Mouse (Mus musculus) CH12F3 (cell line): ENCODE measurements around the gene Hipk3.

Experiments
- in situ Hi-C: fragments of 300-500 bp; cut with MboI; formaldehyde crosslinking; loops from 2 replicates; pipeline ENCODE4 v1.14.3; 2020; ENCODE audit warnings: low sequenced_read_pairs

The Hipk3 gene

DNA sequence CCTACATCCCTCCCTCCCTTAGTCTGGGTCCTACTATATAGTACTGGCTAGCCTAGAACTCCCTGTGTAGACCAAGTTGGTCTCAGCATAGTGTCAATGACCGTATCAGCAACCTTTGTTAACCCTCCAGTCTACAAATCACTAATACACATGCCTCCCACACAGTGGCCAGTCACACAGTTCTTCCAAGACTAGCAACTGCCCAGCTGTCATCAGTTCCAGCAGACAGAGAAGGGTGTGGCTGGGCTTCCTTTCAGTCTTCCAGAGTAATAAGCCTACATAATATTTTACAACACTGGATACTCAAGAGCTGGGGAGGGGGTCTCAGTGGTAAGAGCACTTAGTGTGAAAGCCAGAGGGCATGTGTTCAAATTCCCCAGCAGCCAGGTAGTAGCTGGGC, 74.2 kb downstream of the Hipk3 start:
- in situ Hi-C loops: no loop called here

DNA sequence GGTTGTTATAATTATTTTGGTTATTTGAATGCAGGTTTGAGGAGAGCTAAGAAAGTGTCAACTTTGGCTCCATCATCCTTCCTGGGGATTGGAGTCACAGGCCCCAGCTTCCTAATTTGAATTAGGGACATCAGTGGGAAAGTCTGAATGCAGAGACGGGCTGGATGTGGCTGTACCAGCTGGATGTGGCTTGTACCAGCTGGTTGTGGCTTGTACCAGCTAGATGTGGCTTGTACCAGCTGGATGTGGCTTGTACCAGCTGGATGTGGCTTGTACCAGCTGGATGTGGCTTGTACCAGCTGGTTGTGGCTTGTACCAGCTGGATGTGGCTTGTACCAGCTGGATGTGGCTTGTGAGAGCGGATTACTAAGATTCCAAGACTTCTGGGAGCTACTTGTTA, 74.8 kb downstream of the Hipk3 start:
- in situ Hi-C loops: no loop called here

DNA sequence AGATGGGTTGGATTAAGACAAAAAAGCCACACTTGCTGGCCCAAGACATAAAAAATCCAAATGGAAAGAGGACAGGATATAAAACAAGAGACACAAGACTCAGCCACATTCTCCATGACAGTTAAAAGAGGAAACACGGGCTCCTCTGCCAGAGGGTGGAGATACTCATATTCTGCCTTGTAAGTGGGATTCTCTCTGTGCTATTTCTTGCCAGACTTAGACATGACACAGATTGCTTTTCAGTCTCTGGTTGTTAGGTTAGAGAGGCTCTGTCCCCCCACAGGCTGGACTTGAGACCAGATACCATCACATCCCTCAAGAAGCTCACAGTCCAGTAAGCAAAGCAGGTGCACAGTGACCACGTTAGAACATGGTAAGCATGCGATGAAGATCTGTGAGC, 81.2 kb downstream of the Hipk3 start:
- in situ Hi-C loops: no loop called here

DNA sequence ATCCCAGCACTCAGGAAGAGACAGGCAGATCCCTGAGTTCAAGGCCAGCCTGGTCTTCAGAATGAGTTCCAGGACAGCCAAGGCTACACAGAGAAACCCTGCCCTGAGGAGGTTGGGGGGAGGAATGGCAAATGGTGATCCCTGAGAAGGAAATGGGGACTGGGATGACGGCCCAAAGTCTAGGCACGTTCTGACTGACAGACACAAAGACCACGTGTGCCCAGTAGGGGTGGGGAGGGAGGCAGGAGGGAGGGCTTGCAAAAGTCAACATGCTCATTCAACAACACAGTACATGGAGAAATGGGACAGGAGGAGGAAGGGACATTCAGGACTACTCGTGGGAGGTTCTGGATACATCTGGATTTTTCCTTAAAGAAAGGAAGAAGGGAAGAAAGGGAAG, 81.8 kb downstream of the Hipk3 start:
- in situ Hi-C loops: no loop called here

DNA sequence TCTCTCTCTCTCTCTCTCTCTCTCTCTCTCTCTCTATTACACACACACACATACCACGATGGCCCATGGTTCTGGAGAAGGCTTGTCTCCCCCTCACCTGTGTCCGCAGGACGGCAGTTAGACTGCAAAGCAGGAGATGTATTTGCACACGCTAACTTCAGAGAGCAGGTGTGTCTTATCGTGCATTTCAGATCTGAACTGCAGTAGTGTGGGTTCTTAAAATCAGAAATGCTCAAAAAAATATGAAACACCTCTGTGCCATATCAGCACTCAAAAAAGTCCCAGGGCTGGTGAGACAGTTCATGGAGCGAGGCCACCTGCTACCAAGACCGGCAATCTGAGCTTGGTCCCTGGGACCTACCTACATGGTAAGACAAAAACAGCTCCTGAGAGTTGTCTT, 82.4 kb downstream of the Hipk3 start:
- in situ Hi-C loops: no loop called here

DNA sequence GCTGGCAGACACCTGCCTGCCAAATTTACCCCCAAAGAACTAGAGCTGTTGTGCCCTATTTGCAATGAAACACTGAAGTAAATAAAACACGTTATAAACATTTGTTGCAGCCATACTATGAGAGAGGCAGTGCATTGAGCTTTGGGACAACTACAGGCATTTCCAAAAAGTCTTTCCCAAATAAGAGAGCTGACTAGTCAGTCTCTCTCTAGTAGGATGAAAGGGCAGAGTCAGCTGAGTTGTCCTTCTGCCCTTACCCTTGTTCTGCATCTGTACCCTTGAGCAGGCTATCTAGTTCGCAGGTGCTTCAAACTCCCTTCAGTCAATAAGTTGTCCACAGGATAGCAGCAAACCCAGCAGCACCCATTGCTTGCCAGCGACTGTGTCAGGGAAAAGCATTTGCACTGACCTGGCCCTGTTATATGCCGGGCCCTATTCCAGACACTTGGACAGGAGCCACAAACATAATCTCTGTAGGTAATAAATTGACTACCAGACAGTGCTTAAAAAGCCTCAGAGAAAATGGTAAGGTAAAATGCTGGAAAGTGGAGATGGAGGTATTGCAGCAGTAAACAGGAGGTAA, 83.2 kb downstream of the Hipk3 start, which contains the start of gene D430041D05Rik:
TSS of gene D430041D05Rik (minus strand) at position 51 of the 583 bp plus-strand sequence.
- in situ Hi-C loops: no loop called here

DNA sequence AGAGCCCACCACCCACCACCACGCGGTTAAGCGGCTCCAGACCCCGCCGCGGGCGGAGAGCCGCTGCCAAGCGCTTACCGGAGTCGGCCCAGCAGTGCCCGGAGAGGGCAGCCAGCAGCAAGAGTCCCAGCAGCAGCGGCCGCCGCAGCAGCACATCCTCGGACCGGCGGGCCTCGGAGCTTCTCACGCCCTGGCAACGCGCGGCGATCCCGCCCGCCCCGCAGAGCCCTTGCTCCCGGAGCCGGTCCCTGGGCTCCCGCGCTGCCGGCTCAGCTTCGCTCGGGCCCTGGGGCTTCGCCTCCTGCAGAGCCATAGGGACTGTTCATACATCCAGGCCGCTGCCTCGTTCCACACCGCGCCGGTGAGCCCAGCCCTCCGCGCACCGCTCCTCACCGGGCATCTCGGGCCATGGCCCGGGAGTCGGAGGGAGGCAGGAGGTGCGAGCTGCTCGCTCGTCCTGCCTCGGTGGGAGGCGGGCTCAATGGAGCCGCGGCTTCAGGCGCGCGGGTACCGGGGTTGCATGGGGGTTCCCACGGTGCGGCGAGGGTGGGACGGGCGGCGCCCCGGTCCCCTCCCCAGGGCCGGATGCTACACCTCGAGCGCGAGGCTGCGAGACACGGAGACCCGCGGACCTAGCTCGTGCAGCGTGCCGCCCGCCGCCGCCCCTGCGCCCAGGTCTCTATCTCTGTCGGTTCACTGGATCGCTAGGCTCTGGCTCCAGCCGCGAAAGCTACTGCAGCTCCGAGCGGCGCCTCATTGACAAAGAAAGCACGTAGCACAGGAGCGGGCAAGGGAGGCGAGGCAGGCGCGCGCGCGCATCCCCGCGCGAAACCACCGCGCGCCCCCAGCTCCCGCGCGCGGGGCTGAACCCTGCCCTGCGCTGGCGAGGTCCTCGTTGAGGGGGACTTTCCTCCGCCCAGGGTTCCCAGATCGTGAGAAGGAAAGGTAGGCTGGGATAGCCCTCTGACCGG, 84.1 kb downstream of the Hipk3 start:
- in situ Hi-C loops: no loop called here

DNA sequence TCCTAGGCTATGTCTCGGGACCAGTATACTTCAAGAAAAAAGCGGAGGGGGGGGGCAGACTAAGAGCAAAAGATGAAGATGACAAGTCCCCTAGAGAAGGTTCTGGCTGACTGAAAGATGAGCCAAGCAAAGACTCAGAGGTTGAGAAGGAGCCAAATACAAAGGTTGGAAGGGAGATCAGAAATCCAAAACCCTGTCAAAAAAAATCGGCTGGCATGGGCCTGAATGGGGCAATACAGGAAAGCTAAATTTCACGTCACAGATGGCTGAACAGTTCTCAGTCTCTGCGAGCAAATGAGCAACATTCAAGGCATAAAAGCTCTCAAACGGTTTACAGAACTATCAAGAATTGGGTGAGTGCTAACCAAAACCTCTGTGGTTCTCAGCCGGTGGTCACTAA, 85.9 kb downstream of the Hipk3 start:
- in situ Hi-C loops: no loop called here

DNA sequence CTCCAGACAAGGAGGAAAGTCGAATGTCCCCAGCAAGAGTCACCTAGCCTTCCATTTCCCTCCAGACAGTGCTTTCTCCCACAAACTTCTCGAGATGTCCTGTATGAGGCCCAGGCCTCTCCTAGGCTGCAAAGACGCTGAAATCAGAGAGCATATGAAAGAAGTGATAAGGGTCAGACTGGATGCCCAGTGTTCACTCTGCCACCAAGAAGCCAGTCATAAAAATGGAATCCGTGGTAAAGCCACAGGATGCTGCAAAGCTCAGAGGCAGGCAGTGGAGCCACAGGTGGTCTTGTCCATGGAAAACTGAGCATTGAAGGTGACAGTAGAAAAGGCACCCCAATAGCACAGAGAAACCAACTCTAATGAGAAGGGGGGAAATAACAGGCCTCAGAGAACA, 86.3 kb downstream of the Hipk3 start:
- in situ Hi-C loops: no loop called here

DNA sequence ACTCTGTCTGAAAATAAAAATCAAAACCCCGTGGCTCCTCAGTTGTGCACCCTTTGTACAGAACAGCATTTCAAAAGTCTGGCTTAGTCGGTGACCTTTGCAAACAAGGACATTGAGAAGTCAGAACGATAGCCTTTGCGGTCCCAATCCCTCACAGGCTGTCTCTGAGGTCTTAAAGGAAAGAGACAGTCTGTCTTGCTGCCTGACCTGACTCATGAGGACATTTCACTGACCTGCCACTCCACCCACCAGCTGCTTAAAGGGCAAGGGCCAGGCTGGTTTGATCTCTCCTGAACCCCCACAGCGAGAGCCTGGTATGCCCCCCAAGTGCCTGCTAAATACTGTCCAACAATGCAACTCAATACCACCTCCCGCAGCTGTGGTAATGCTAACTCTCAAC, 90.2 kb downstream of the Hipk3 start:
- in situ Hi-C loops: no loop called here

DNA sequence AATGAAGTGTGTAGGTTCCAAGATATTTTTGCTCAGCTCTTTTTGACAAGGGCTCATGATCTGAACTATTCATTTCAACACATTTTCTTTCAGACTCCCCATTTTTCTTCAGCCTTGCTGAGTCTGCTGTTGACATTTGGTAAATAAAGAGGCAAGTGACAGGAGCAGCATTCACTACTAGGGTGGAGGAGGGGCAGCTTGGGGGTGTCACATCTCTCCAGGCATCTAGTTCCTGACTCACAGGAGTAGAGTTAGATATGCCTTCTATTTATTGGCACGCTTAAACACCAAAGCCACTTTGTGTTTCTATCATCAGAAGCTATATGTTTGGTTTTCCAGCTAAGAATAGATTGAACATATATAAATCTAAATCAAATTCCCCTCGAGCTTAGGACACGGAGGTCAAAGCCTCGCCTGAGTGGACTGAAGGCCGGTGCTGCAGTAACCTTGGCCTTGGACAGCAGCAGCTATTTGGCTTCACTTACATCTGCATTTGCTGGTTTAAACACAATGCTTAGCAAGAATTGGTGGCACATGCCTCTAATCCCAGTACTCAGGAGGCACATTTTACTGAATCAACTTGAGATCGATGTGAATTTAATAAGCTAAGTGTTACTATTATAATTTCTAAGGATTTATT, 95.5 kb downstream of the Hipk3 start:
- in situ Hi-C loops: no loop called here

DNA sequence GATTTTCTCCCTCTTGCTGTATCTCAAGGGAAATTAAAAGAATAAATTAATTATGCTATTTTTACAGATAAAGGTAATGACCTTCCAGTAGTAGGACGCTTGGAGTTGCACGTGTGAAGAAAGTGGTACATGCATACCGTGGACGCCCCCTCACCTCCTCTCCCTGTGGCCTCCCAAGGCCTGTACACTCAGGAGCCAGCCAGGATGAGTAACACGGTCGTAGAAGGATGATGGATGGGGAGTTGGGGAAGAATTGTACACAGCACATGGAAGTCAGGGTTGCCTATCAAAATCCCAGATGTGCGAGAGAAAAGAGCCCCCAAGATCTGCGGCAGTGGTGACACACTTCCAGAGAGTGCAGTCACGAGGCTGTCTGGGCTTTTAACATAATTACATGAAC, 98.3 kb downstream of the Hipk3 start:
- in situ Hi-C loops: no loop called here

DNA sequence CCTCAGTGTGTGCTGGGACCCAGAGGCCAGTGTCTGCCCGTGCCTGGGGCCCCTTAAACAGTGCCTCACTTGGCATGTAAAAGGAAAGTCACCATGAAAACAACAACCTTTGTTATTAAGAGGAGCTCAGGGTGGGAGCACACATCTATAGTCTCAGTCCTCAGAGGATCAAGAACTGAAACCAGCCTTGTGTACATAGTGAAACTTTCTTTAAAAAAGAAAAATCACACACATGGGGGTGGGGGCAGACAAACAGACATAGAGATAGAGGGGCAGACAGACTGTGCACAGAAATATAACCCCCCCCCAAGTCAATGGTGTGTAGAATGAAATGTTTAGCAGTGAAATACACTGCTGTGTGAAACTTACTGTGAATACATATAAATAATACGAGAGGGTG, 99.5 kb downstream of the Hipk3 start:
- in situ Hi-C loops: no loop called here

DNA sequence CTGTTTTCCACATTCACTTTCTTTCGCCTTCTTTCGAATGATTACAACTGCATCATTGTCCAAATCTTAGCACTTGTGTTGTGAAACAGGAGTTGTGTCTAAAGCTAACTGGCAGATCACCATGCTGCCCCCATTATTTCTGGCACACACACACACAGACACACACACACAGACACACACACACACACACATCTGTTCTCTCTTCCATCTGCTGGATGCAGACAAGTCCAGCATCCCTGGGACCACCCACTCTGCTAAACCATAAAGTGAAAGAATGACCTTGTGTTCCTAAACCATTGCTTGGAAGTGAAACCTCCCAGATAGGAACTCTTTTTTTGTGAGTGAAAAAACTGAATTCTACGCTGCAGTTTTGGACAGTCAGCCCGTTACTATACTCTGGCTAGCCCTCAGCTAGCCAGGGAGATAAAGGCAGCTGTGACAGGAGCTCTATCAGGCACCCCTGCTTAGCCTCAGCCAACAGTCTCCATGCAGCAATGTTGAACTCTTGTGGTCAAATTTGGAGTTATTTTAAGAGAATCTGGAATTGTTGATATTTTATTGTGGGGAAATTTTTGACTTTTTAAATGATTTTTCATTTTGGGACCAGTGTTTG, 101.4 kb downstream of the Hipk3 start:
- in situ Hi-C loops: no loop called here

DNA sequence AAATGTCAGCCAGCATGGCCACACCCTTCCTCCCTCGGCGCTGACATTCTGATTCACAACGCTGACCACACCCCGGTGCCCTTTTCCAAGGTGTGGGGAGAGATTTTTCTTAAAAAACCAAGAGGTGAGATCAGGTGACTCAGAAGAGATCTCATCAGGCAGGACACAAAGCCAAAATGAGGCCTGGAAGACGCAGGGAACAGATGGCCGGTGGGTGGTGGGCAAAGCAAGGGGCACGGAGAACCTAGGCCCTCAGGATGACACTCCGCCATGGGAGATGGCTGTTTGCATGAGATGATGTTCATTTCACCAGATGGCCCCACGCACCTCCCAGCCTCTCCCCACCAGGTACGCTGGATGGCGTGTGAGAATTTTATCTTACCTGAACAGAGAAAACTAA, 105.0 kb downstream of the Hipk3 start:
- in situ Hi-C loops: no loop called here

DNA sequence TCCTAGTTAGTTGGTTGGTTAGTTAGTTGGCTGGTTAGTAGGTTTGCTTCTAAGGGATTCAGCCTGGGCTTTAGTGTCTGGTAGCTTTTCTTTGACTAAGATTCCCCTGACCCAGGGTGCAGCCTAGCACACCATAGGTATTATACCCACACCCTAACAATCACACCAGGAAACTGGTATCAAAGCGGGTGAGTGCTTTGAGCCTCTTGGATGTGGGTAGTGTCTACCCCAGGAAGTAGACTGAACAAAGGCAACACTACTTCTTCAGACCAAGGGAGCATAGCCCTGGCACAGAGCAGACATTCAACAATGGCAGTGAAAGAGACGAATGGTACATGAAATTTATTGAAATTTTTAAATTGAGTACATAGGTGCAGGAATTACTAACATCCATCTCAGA, 108.3 kb downstream of the Hipk3 start:
- in situ Hi-C loops: no loop called here

DNA sequence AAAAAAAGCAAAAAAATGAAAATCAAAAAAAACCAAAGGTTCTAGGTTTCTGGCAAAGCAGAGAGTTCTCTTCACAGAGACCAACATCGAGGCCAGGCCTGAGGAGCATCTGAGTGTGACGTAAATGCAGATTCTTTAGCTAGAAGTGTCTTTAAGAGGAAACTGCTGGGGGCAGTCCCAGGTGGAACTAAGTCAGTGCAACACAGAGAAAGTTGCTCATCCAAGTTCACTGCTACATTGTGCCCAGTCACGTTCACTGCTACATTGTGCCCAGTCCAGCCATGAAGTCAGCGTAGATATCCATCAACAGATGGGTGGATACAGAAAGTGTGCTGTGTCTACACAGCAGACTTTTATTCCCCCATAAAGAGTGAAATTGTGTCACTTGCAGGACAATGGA, 110.7 kb downstream of the Hipk3 start:
- in situ Hi-C loops: no loop called here

DNA sequence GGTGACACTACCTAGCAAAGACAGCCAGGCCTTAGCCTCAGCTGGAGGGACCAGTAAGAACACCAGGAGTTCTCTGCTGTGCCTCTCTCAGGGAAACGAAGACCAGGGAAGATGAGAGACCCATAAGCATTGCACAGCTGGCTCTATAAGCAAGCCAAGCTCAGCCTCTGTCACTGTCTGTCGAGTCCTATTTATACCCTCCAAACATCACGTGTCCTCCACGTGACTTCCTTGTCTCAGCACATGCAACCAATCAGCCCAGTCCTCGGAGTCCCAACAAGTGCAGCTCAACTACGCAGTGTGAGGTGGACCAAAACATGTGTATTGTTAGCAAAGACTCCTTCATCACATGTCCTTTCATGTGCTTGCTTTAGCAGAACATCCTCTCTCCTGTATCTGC, 111.4 kb downstream of the Hipk3 start:
- in situ Hi-C loops: no loop called here

DNA sequence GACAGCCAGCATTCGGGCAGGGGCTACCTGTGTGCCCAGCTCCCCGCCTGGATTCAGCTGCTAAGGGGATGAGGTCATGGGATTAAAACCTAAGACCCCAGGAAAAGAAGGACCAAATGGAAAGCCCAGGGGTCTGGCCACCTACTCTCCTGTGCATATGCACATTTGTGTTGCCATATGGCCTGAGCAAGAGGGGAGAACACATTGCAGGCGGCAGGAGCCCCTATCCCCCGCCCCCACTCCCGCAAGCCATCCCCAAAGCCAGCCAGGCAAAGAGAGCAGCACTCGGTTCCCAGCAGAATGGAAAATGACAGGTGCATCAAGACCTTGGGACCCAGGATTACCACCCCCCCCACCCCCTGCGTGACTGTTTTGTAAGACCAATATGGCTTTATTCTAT, 114.9 kb downstream of the Hipk3 start:
- in situ Hi-C loops: no loop called here

DNA sequence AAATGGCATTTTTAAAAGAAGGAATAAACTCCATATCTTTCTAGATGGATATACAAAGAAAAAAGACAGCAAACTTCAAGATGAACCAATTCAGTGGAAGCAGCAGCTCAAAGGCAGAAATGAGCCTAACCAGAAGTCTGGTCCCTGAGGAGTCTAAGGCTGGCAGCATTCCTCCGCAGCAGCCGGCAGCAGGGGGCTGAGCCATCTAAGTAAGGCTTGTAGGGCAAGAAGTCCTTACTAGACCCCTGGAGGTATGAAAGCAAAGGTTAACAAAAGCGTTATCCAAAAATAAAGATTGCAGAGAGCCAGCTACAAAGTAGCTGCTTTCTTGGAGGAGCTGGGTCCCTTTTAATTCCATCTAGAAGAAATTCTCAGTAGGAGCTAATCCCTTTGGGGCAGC, 115.5 kb downstream of the Hipk3 start:
- in situ Hi-C loops: no loop called here

DNA sequence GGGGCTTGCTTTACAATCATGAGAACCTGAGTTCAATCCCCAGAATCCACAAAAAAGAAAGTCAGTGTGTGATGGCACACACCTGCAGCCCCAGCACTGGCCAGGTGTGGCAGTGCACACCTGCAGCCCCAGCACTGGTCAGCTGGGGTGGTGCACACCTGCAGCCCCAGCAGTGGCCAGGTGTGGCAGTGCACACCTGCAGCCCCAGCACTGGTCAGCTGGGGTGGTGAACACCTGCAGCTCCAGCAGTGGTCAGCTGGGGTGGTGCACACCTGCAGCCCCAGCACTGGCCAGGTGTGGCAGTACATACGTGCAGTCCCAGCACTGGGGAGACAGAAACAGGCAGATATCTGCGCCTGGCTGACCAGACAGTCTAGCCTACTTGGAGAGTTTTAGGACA, 116.3 kb downstream of the Hipk3 start:
- in situ Hi-C loops: no loop called here
